Mouse (Mus musculus) left cerebral cortex, adult 9 months (tissue): ENCODE data around the gene Krt88.

Source experiments
- DNase-seq, 2 experiments: peaks; one replicate each; pipeline ENCODE4 v3.0.0; 2022; ENCODE audit warnings: low spot score in 2 of 2

The Krt88 gene

GRCm38 (mm10) chr15:101479007-101479665, 31.6 kb downstream of the Krt88 start:
- peak in 1 of 2 experiments; percentile 29 for DNase-seq

GRCm38 (mm10) chr15:101479666-101480060, 32.1 kb downstream of the Krt88 start:
- no peak for DNase-seq

GRCm38 (mm10) chr15:101482056-101482455, 34.5 kb downstream of the Krt88 start:
- DNase-seq: no peak

- DNase-seq: no peak
These were observed 36.1 kb downstream of the Krt88 start for GRCm38 (mm10) chr15:101483646-101484045.

- no peak for DNase-seq
These were observed 37.4 kb downstream of the Krt88 start for GRCm38 (mm10) chr15:101484939-101485338.

- peak; percentile 38 to 40 for DNase-seq
These were observed 38.5 kb downstream of the Krt88 start for GRCm38 (mm10) chr15:101485911-101486635.

- no peak for DNase-seq
These were observed 43.9 kb downstream of the Krt88 start, which contains the start of gene Krt83 for GRCm38 (mm10) chr15:101491431-101491830. Krt83 (minus strand) TSS chr15:101491512.

GRCm38 (mm10) chr15:101492718-101493117, 45.2 kb downstream of the Krt88 start:
- no peak for DNase-seq

- DNase-seq: no peak
These were observed 46.2 kb downstream of the Krt88 start for GRCm38 (mm10) chr15:101493713-101494112.

GRCm38 (mm10) chr15:101494203-101494602, 46.7 kb downstream of the Krt88 start:
- no peak for DNase-seq

- DNase-seq: no peak
These were observed 47.7 kb downstream of the Krt88 start for GRCm38 (mm10) chr15:101495266-101495665.

- no peak for DNase-seq
These were observed 49.6 kb downstream of the Krt88 start for GRCm38 (mm10) chr15:101497181-101497580.
